ENCODE assay signal across 12 mouse cellular contexts in genomic region chr11:118503418-118504179, GRCm38 (mm10). TPM values are rescaled to one million over a fixed set of nuclear protein-coding genes. Genes with fewer than 3 reads are reported as not detected.
A peak's percentile ranks its signal among the peaks of the same experiment; 100 is the strongest.
DNase-seq lines count a peak whose midpoint lies in the region; ATAC-seq and TF ChIP-seq lines count a peak whose summit lies in the region.
"Had no signal": no experiment of that assay in that cellular context is flagged by ENCODE, and none has a peak within 500 bp of the region (broad histone marks: within the 10 kb centered on the region; RNA-seq: fewer than 3 reads in every experiment).

No protein-coding gene starts in this region.

- peak overlapping the region; percentile 13; the same call in 1 of the 2 replicates for H3K4me2 ChIP-seq in heart, embryonic 15.5 days
- H3K4me2 ChIP-seq in lung, embryonic 14.5 days, result 0 out of 2 replicates have a peak overlapping the region, but pooled peaks have one; percentile 7
- peak overlapping the region; percentile 26; the same call in 1 of the 2 replicates for H3K4me2 ChIP-seq in limb, embryonic 12.5 days

- H3K27ac ChIP-seq in heart, embryonic 15.5 days, result no peak overlapping the region
- no peak overlapping the region for H3K27ac ChIP-seq in lung, embryonic 14.5 days (ENCODE audit: low read depth)
- no peak overlapping the region for H3K27ac ChIP-seq in limb, embryonic 12.5 days

- no peak for ATAC-seq in heart, embryonic 15.5 days (replicated peaks; ENCODE audit: insufficient number of reproducible peaks, insufficient read depth, low FRiP score, low read depth)
- no peak for ATAC-seq in lung, embryonic 14.5 days (ENCODE audit: insufficient read depth)
- ATAC-seq in limb, embryonic 12.5 days (ENCODE audit: insufficient number of reproducible peaks, insufficient read depth, low FRiP score, low TSS enrichment, low read depth), result no peak
- no peak for ATAC-seq in cerebellum, adult (ENCODE audit: insufficient number of reproducible peaks, low FRiP score, low TSS enrichment)
- ATAC-seq: inflammation-experienced regulatory T-cells, adult 6 months had no signal

- H3K9ac ChIP-seq in heart, embryonic 15.5 days, result no peak overlapping the region
- H3K9ac ChIP-seq in lung, embryonic 14.5 days, result no peak overlapping the region
- no peak overlapping the region for H3K9ac ChIP-seq in limb, embryonic 12.5 days (replicated peaks)

- no peak for TF ChIP-seq POLR2A in lung, adult 2 months (IDR thresholded peaks at IDR 0.05; ENCODE audit: borderline replicate concordance, extremely low read depth, low read depth, low read length)

- intact Hi-C loops in heart, postnatal 36 days (cut with DNase I), result no loop called here

- WGBS in heart, embryonic 15.5 days, result 15% methylated on average over 34 of the region's 34 CpGs
- WGBS in lung, embryonic 14.5 days, result 15% methylated on average over 34 of the region's 34 CpGs
- 12% methylated on average over 34 of the region's 34 CpGs for WGBS in lung, adult 2 months
- WGBS in limb, embryonic 12.5 days, result 19% methylated on average over 33 of the region's 34 CpGs

- no peak for DNase-seq in heart, postnatal 36 days
- DNase-seq in lung, embryonic 14.5 days, result no peak
- no peak for DNase-seq in lung, adult 2 months
- peak; percentile 35 for DNase-seq in ZHBTc4 (ENCODE audit: low read depth, low spot score)
- DNase-seq in lung, postnatal 4 days, result no peak
- DNase-seq: embryo, embryonic 11 days; gastrocnemius, postnatal 14 days; left cerebral cortex, postnatal 4 days had no signal

- no peak overlapping the region for H3K4me3 ChIP-seq in heart, embryonic 15.5 days
- H3K4me3 ChIP-seq in lung, embryonic 14.5 days (ENCODE audit: low read depth, low read length), result no peak overlapping the region
- H3K4me3 ChIP-seq in lung, adult 2 months (replicated peaks; ENCODE audit: extremely low read depth, low read depth, low read length), result no peak overlapping the region
- H3K4me3 ChIP-seq in limb, embryonic 12.5 days (replicated peaks), result 0 out of 2 replicates have a peak overlapping the region, but pooled peaks have one; percentile 11

- no peak for TF ChIP-seq CTCF in lung, embryonic 14.5 days (IDR thresholded peaks at IDR 0.05; ENCODE audit: low read depth)
- TF ChIP-seq CTCF in lung, adult 2 months (IDR thresholded peaks at IDR 0.05; ENCODE audit: insufficient read depth, low read length), result no peak

- H3K4me1 ChIP-seq in heart, embryonic 15.5 days (replicated peaks), result peaks cover 7% of the 10 kb centered on the region
- H3K4me1 ChIP-seq in lung, embryonic 14.5 days (ENCODE audit: insufficient read depth), result no peaks in the 10 kb centered on the region
- H3K4me1 ChIP-seq in lung, adult 2 months (ENCODE audit: control insufficient read depth, insufficient read depth, low read length), result no peaks in the 10 kb centered on the region
- H3K4me1 ChIP-seq in limb, embryonic 12.5 days (replicated peaks), result peaks cover 15% of the 10 kb centered on the region

- H3K9me3 ChIP-seq in heart, embryonic 15.5 days (replicated peaks), result no peaks in the 10 kb centered on the region
- no peaks in the 10 kb centered on the region for H3K9me3 ChIP-seq in lung, embryonic 14.5 days (ENCODE audit: low read depth, low read length)
- H3K9me3 ChIP-seq in limb, embryonic 12.5 days, result peaks cover 3% of the 10 kb centered on the region; the same call in 1 of the 2 replicates

- H3K27me3 ChIP-seq in heart, embryonic 15.5 days, result peaks cover 67% of the 10 kb centered on the region
- H3K27me3 ChIP-seq in lung, embryonic 14.5 days (ENCODE audit: insufficient read depth, low read length), result peaks cover 21% of the 10 kb centered on the region
- H3K27me3 ChIP-seq in limb, embryonic 12.5 days, result peaks cover 69% of the 10 kb centered on the region

- H3K36me3 ChIP-seq in heart, embryonic 15.5 days, result no peaks in the 10 kb centered on the region
- no peaks in the 10 kb centered on the region for H3K36me3 ChIP-seq in lung, embryonic 14.5 days (ENCODE audit: insufficient read depth)
- H3K36me3 ChIP-seq in limb, embryonic 12.5 days, result no peaks in the 10 kb centered on the region

RNA-seq across cellular contexts. Expression of gene Engase, which starts 27.0 kb away (rescaled TPM):
- polyA plus RNA-seq in heart, embryonic 15.5 days (2015; fragmentation: Nextera tagmentation; extraction: Ambion mirVana), result 4.1 and 5.0 TPM in 2 replicates
- 1 to 10 TPM; 5.4 to 7.4 TPM for total RNA-seq in heart, postnatal 36 days (2021)
- polyA plus RNA-seq in lung, embryonic 14.5 days (2014; fragmentation: Nextera tagmentation; extraction: Ambion mirVana), result 7.0 and 10.5 TPM in 2 replicates
- 12.9 and 17.0 TPM in 2 replicates for polyA plus RNA-seq in lung, adult 2 months (2012; rRNA removed)
- polyA plus RNA-seq in limb, embryonic 12.5 days (2016; fragmentation: Nextera tagmentation; extraction: Ambion mirVana), result 8.8 and 9.4 TPM in 2 replicates
